Mouse (Mus musculus): ENCODE measurements around the gene Shank2.

The Shank2 gene

GRCm38 (mm10) chr7:144469908-144470544 is 468.3 kb downstream of the Shank2 start:
- in situ Hi-C loops (cut with MseI, MboI) = no loop called here

- in situ Hi-C loops (cut with MseI, MboI) = no loop called here
Observed at GRCm38 (mm10) chr7:144470545-144471059, 468.9 kb downstream of the Shank2 start, which contains the start of gene Cttn. Gene Cttn (minus strand): TSS chr7:144471009.

- in situ Hi-C loops (cut with MseI, MboI) = no loop called here
Observed at GRCm38 (mm10) chr7:144471103-144471502, 469.4 kb downstream of the Shank2 start.

- in situ Hi-C loops (cut with MseI, MboI) = no loop called here
Observed at GRCm38 (mm10) chr7:144473486-144473885, 471.8 kb downstream of the Shank2 start.
